Mouse (Mus musculus) hindbrain, postnatal 0 days (tissue): ENCODE measurements around the gene Crhr2. TPM values are rescaled to one million over a fixed set of nuclear protein-coding genes. Genes with fewer than 3 reads are reported as not detected.

Experiments
- ATAC-seq: fragments of 200-750 bp; cut with Nextera tagmentation; 2 replicates; pipeline ENCODE4 v1.8.0; 2017; ENCODE audit warnings: mild to moderate bottlenecking, moderate TSS enrichment, moderate library complexity
- DNase-seq: peaks from one replicate; pipeline ENCODE4 v3.0.0-alpha.2; 2015; ENCODE audit warnings: low spot score
- H3K27ac ChIP-seq: fragments of 300-500 bp; sonication (generic); 2 replicates; pipeline ENCODE4 v1.5.1; 2014; ENCODE audit warnings: mild to moderate bottlenecking
- H3K27me3 ChIP-seq: fragments of 300-500 bp; sonication (generic); 2 replicates; pipeline ENCODE4 v1.6.1; 2014; ENCODE audit warnings: low read length, mixed read lengths; ENCODE audit not compliant: insufficient read depth
- H3K36me3 ChIP-seq: fragments of 300-500 bp; sonication (generic); 2 replicates; pipeline ENCODE4 v1.6.1; 2014; ENCODE audit warnings: low read length, mixed read lengths; ENCODE audit not compliant: insufficient read depth
- H3K4me1 ChIP-seq: fragments of 300-500 bp; sonication (generic); 2 replicates; pipeline ENCODE4 v1.6.1; 2014; ENCODE audit warnings: antibody characterized with exemption, low read length, mixed read lengths; ENCODE audit not compliant: insufficient read depth
- H3K4me2 ChIP-seq: fragments of 300-500 bp; sonication (generic); 2 replicates; pipeline ENCODE4 v1.6.1; 2014; ENCODE audit warnings: low read depth, mild to moderate bottlenecking, low read length, moderate library complexity, mixed read lengths
- H3K4me3 ChIP-seq: fragments of 300-500 bp; sonication (generic); 2 replicates; pipeline ENCODE4 v1.5.1; 2014; ENCODE audit warnings: low read length
- H3K9ac ChIP-seq: fragments of 300-500 bp; sonication (generic); replicated peaks from 2 replicates; pipeline ENCODE4 v1.6.1; 2014; ENCODE audit warnings: mild to moderate bottlenecking, low read length, moderate library complexity, mixed read lengths
- H3K9me3 ChIP-seq: fragments of 300-500 bp; sonication (generic); 2 replicates; pipeline ENCODE4 v1.6.1; 2016; ENCODE audit warnings: low read length, mixed read lengths
- CTCF ChIP-seq: IDR thresholded peaks from 2 replicates; pipeline ENCODE4 v1.5.1; 2016; ENCODE audit warnings: antibody characterized with exemption, control low read depth, low read depth
- WGBS: fragments of 180-500 bp; shearing (Covaris S2); extraction: QIAGEN DNeasy Blood & Tissue Kit; methylation state at CpG from one replicate; pipeline ENCODE4 v1.1.7; 2014; 5-methylcytosine and 5-hydroxymethylcytosine counted together
- polyA plus RNA-seq: library from polyadenylated mRNA; unstranded; fragments of >200 nt; fragmentation: Nextera tagmentation; extraction: Ambion mirVana; gene quantifications from 2 replicates; pipeline ENCODE4 v1.2.1, GENCODE M21; 2015
- total RNA-seq: library from RNA; depleted of rRNA; stranded (reverse); fragments of >200 nt; gene quantifications from 2 replicates; pipeline ENCODE4 v1.2.3, GENCODE M21; 2014; rRNA removed

Crhr2 gene
- total RNA-seq = 1.4 and 3.0 TPM in 2 replicates
- polyA plus RNA-seq = 1.5 and 1.8 TPM in 2 replicates

DNA sequence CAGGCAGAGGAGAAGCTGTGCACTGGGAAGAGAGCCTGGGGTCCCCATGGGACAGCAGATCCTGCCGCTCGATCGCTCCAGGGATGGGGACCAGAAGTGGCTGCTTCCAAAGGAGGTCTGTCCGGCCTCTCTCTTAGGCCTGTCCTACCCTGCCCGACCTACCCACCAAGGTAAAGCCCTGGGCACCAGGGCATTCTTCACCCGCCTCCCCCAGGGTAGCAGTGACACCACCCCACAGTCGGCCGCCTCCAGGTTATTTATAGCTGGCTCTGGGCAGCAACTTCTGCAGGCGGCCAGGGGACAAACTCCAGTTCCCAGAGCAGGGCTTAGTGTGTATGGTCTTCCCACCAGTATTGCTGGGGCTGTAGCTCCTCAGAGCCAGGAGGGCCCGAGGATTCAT lies at the start of gene Crhr2:
Gene Crhr2 (minus strand): TSS at position 223 of the 400 bp plus-strand sequence.
- no peak within 1 kb of the TSS for H3K9ac ChIP-seq
- H3K36me3 ChIP-seq = no peaks in the 10 kb centered on the region
- H3K27ac ChIP-seq = no peak within 1 kb of the TSS
- no peak for TF ChIP-seq CTCF
- ATAC-seq (no peak), DNase-seq (no peak)
- 76% methylated on average over 10 of the region's 10 CpGs for WGBS
- H3K4me3 ChIP-seq = no peak within 1 kb of the TSS
- no peak within 1 kb of the TSS for H3K4me2 ChIP-seq
- no peaks in the 10 kb centered on the region for H3K27me3 ChIP-seq
- no peaks in the 10 kb centered on the region for H3K4me1 ChIP-seq
- no peaks in the 10 kb centered on the region for H3K9me3 ChIP-seq

DNA sequence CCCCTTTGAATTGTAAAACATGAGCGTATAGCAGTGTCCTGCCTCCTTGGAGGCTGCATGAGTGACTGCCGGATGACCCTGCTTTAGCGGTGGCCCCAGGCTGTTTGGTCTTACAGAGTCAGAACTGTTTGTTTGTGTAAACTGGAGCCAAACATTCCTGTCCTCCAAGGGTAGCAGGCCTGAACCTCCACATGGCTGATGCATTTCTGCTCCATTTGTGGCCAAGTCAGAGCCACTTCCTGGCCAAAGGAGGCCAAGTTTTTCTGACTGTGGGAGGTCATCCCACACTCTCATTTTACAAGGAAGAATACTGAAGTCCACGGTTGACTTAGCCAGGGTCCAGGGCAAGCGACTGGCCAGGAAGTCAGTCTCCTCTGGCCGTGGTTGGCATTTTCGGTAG lies 46.7 kb upstream of the Crhr2 start:
- H3K27ac ChIP-seq = no peak overlapping the region
- no peaks in the 10 kb centered on the region for H3K4me1 ChIP-seq
- H3K4me2 ChIP-seq = no peak overlapping the region
- 75% methylated on average over 7 of the region's 7 CpGs for WGBS
- no peak overlapping the region for H3K4me3 ChIP-seq
- H3K9me3 ChIP-seq = no peaks in the 10 kb centered on the region
- no peak for ATAC-seq
- H3K36me3 ChIP-seq = no peaks in the 10 kb centered on the region
- H3K9ac ChIP-seq = no peak overlapping the region
- H3K27me3 ChIP-seq = no peaks in the 10 kb centered on the region
- no peak for TF ChIP-seq CTCF
- no peak for DNase-seq

DNA sequence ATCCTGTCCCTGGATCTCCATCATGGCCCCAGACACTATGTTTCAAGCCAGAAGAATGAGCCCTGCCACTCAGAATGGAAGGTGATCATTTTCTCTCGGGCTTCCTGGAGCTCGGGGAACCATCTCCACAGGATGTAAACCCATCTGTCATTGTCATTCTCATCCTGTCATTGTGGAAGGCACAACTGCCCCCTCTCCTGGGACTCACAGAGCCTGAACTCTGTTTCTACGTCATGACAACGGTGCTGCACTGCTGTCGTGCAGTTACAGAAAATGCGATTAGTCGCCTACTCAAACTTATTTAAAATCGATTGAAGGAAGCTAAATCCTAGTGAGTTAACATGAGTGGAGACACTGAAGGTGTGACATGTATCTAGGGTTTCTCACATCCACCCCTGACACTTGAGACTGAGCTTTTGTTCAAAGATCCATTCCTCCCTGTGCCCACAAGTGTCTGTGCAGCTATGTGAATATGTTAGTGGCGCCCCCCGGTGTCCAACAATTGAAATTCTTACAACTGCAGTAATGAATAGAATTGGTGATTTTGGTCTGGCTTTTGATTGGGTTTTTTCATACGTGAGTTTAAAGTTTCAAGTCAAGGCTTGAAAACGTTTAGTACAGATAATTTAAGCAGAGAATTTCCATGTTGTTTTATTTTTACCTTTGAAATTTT lies 44.4 kb upstream of the Crhr2 start:
- Histone ChIP-seq H3K9me3 (no peaks in the 10 kb centered on the region), H3K4me2 (no peak overlapping the region), H3K9ac (no peak overlapping the region), H3K27me3 (no peaks in the 10 kb centered on the region), H3K4me1 (no peaks in the 10 kb centered on the region), H3K27ac (no peak overlapping the region), H3K4me3 (no peak overlapping the region), H3K36me3 (no peaks in the 10 kb centered on the region)
- 33% methylated on average over 12 of the region's 12 CpGs for WGBS
- ATAC-seq (0 out of 2 replicates have a peak, but pooled peaks have one; percentile 41), DNase-seq (peak; percentile 64)
- TF ChIP-seq CTCF = peak; percentile 56

DNA sequence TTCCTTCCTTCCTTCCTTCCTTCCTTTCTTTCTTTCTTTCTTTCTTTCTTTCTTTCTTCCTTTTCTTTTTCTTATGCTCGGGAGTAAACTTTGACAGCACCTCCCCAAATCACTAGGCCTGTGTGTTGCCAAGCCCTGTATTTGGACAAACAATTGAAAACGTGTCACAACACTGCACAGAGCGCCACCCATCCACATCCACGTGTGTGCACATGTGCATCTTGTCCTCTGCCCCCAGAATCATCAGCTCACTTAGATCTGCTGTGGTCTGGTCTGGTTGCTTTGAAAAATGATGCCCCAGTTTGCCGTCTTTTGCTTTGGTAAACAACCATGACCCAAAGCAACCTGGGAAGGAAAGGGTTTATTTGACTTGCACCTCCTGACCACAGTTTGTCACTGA lies 43.1 kb upstream of the Crhr2 start:
- TF ChIP-seq CTCF = no peak

DNA sequence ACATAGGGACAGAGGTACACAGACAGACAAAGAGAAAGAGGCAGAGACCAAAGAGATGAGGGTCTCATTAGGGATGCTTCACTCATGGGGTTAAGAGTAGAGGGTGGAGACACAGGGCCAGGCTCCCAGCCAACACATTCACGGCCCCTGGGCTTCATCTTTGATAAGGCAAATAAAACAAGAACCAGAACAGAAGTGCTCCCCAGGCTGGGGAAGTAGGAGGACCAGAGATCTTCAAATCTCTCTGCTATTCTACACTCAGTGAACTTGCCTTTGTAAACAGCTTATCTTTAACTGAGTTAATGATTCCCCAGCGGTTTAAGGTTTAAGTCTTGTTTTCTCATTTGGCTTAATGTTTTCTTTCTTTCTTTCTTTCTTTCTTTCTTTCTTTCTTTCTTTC lies 42.6 kb upstream of the Crhr2 start:
- H3K4me1 ChIP-seq = no peaks in the 10 kb centered on the region
- no peak overlapping the region for H3K4me2 ChIP-seq
- no peak for DNase-seq
- TF ChIP-seq CTCF = no peak
- H3K27ac ChIP-seq = no peak overlapping the region
- no peak overlapping the region for H3K9ac ChIP-seq
- H3K9me3 ChIP-seq = no peaks in the 10 kb centered on the region
- H3K4me3 ChIP-seq = no peak overlapping the region
- no peaks in the 10 kb centered on the region for H3K27me3 ChIP-seq
- 50% methylated on average over 2 of the region's 2 CpGs for WGBS
- ATAC-seq = no peak
- no peaks in the 10 kb centered on the region for H3K36me3 ChIP-seq

More for the DNA sequence above, 43.1 kb upstream of the Crhr2 start:
- Histone ChIP-seq H3K4me2 (no peak overlapping the region), H3K9me3 (no peaks in the 10 kb centered on the region), H3K4me3 (no peak overlapping the region), H3K9ac (no peak overlapping the region), H3K4me1 (no peaks in the 10 kb centered on the region), H3K27me3 (no peaks in the 10 kb centered on the region), H3K36me3 (no peaks in the 10 kb centered on the region), H3K27ac (no peak overlapping the region)
- DNase-seq = no peak
- ATAC-seq = no peak
- 54% methylated on average over 5 of the region's 5 CpGs for WGBS

DNA sequence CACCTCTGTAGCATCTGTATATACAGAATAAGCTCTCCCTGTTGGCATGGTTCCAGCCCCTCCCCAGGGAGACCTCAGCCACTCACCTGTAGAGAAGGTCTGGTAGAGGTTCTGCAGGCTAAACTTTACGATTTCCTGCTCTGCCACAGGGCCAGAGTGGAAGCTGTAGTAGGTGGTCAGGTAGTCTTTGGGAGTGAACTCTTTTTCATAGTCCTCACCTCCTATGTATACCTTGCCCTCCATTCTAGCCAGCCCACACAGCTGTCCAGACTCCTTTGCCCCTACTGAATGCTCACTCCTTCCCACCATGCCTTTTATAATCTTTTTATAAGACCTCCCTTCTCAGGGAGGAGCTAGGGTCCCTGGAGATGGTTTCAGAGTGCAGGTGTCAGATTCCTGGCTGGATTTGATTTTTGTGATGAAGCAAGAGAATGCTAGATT lies 41.9 kb upstream of the Crhr2 start, which contains the start of gene Inmt:
Gene Inmt (minus strand): TSS at position 303 of the 441 bp plus-strand sequence.
- H3K36me3 ChIP-seq = no peaks in the 10 kb centered on the region
- H3K27ac ChIP-seq = no peak within 1 kb of the TSS
- H3K9me3 ChIP-seq = no peaks in the 10 kb centered on the region
- no peaks in the 10 kb centered on the region for H3K4me1 ChIP-seq
- no peak within 1 kb of the TSS for H3K4me2 ChIP-seq
- no peak within 1 kb of the TSS for H3K4me3 ChIP-seq
- no peak within 1 kb of the TSS for H3K9ac ChIP-seq
- ATAC-seq = no peak
- no peak for TF ChIP-seq CTCF
- no peak for DNase-seq
- 83% methylated on average over 1 of the region's 1 CpGs for WGBS
- H3K27me3 ChIP-seq = no peaks in the 10 kb centered on the region

DNA sequence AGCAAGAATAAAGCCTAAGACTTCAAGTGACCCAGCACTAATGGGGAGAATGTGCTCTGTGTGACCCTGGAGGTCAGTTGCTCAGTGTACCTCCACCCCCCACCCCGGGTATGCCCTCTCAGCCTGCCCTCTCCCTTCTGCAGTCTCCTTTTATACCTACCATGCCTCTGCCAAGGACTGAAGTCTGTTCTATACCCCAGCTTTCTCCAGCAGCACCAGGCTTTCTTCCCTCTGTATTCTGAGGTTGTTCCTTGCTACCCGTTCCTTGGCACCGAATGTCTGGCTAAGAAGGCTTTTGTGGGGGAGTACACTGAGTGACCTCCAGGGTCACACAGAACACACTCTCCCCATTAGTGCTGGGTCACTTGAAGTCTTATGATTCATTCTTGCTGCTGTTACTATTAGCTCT lies 41.1 kb upstream of the Crhr2 start:
- DNase-seq (no peak), ATAC-seq (0 out of 2 replicates have a peak, but pooled peaks have one; percentile 28)
- Histone ChIP-seq H3K9me3 (no peaks in the 10 kb centered on the region), H3K4me2 (no peak overlapping the region), H3K9ac (no peak overlapping the region), H3K4me3 (no peak overlapping the region), H3K27ac (no peak overlapping the region), H3K4me1 (no peaks in the 10 kb centered on the region), H3K27me3 (no peaks in the 10 kb centered on the region), H3K36me3 (no peaks in the 10 kb centered on the region)
- no peak for TF ChIP-seq CTCF
- 16% methylated on average over 3 of the region's 3 CpGs for WGBS
